Mouse (Mus musculus) intestine, postnatal 0 days (tissue): ENCODE results near the gene Gm11733. TPM values are rescaled to one million over a fixed set of nuclear protein-coding genes. Genes with fewer than 3 reads are reported as not detected.
"Not testable (repeated sequence)": the region's sequence is repeated elsewhere in the genome, so short reads cannot be mapped to it uniquely, and the experiment has no call there.

Experiments
- ATAC-seq: fragments of 200-750 bp; cut with Nextera tagmentation; 2 replicates; pipeline ENCODE4 v1.8.0; 2017; ENCODE audit warnings: mild to moderate bottlenecking, moderate TSS enrichment, moderate library complexity
- H3K27ac ChIP-seq: fragments of 300-500 bp; sonication (generic); 2 replicates; pipeline ENCODE4 v1.5.1; 2014; ENCODE audit warnings: mild to moderate bottlenecking, low read depth, low read length, moderate library complexity
- H3K27me3 ChIP-seq: fragments of 300-500 bp; sonication (generic); replicated peaks from 2 replicates; pipeline ENCODE4 v1.6.1; 2014; ENCODE audit warnings: low read length, mixed read lengths; ENCODE audit not compliant: control insufficient read depth, insufficient read depth
- H3K36me3 ChIP-seq: fragments of 300-500 bp; sonication (generic); 2 replicates; pipeline ENCODE4 v1.6.1; 2014; ENCODE audit warnings: mild to moderate bottlenecking, moderate library complexity; ENCODE audit not compliant: control insufficient read depth, insufficient read depth
- H3K4me1 ChIP-seq: fragments of 300-500 bp; sonication (generic); replicated peaks from 2 replicates; pipeline ENCODE4 v1.6.1; 2014; ENCODE audit warnings: antibody characterized with exemption, low read length, mixed read lengths; ENCODE audit not compliant: control insufficient read depth, insufficient read depth
- H3K4me2 ChIP-seq: fragments of 300-500 bp; sonication (generic); replicated peaks from 2 replicates; pipeline ENCODE4 v1.6.1; 2014; ENCODE audit warnings: low read depth, mild to moderate bottlenecking, moderate library complexity
- H3K4me3 ChIP-seq: fragments of 300-500 bp; sonication (generic); 2 replicates; pipeline ENCODE4 v1.5.1; 2014; ENCODE audit warnings: low read depth, low read length
- H3K9ac ChIP-seq: fragments of 300-500 bp; sonication (generic); 2 replicates; pipeline ENCODE4 v1.6.1; 2014; ENCODE audit warnings: mild to moderate bottlenecking, low read depth, low read length
- H3K9me3 ChIP-seq: fragments of 300-500 bp; sonication (generic); 2 replicates; pipeline ENCODE4 v1.6.1; 2016; ENCODE audit warnings: mixed run types; ENCODE audit not compliant: control insufficient read depth
- CTCF ChIP-seq: sonication (generic); IDR thresholded peaks from 2 replicates; pipeline ENCODE4 v1.5.1; 2016; ENCODE audit warnings: low read depth, mild to moderate bottlenecking, control low read depth, antibody characterized with exemption, moderate library complexity
- WGBS: fragments of 180-500 bp; shearing (Covaris S2); extraction: QIAGEN DNeasy Blood & Tissue Kit; methylation state at CpG from one replicate; pipeline ENCODE4 v1.1.7; 2014; 5-methylcytosine and 5-hydroxymethylcytosine counted together
- polyA plus RNA-seq: library from polyadenylated mRNA; unstranded; fragments of >200 nt; fragmentation: Nextera tagmentation; extraction: Ambion mirVana; gene quantifications from 2 replicates; pipeline ENCODE4 v1.2.1, GENCODE M21; 2015

Gm11733 gene
- polyA plus RNA-seq, 1 experiment from 2014 or later, result not detected

GRCm38 (mm10) chr11:117445707-117446106, 38.5 kb upstream of the Gm11733 start:
- 46% methylated on average over 5 of the region's 6 CpGs for WGBS
- Histone ChIP-seq H3K4me3 (no peak overlapping the region), H3K9me3 (no peaks in the 10 kb centered on the region), H3K9ac (no peak overlapping the region), H3K36me3 (no peaks in the 10 kb centered on the region), H3K27ac (no peak overlapping the region), H3K4me1 (no peaks in the 10 kb centered on the region), H3K4me2 (no peak overlapping the region), H3K27me3 (no peaks in the 10 kb centered on the region)
- ATAC-seq, result no peak
- no peak for TF ChIP-seq CTCF

- H3K9me3 ChIP-seq, result no peaks in the 10 kb centered on the region
- TF ChIP-seq CTCF, result no peak
- H3K27ac ChIP-seq, result no peak overlapping the region
- H3K4me2 ChIP-seq, result no peak overlapping the region
- ATAC-seq, result no peak
- WGBS, result 45% methylated on average over 10 of the region's 10 CpGs
- H3K4me3 ChIP-seq, result no peak overlapping the region
- H3K4me1 ChIP-seq, result no peaks in the 10 kb centered on the region
- no peaks in the 10 kb centered on the region for H3K36me3 ChIP-seq
- H3K27me3 ChIP-seq, result no peaks in the 10 kb centered on the region
- no peak overlapping the region for H3K9ac ChIP-seq
Measured at GRCm38 (mm10) chr11:117454086-117454485, 30.1 kb upstream of the Gm11733 start.

GRCm38 (mm10) chr11:117459148-117459547, 25.0 kb upstream of the Gm11733 start:
- Histone ChIP-seq H3K36me3 (no peaks in the 10 kb centered on the region), H3K9ac (no peak overlapping the region), H3K4me3 (no peak overlapping the region), H3K4me2 (no peak overlapping the region), H3K9me3 (no peaks in the 10 kb centered on the region), H3K27ac (no peak overlapping the region), H3K4me1 (no peaks in the 10 kb centered on the region), H3K27me3 (peaks cover 12% of the 10 kb centered on the region)
- 5% methylated on average over 8 of the region's 8 CpGs for WGBS
- no peak for ATAC-seq
- no peak for TF ChIP-seq CTCF

- Histone ChIP-seq H3K9me3 (no peaks in the 10 kb centered on the region), H3K36me3 (no peaks in the 10 kb centered on the region), H3K27ac (no peak overlapping the region), H3K4me3 (no peak overlapping the region), H3K27me3 (peaks cover 12% of the 10 kb centered on the region), H3K9ac (no peak overlapping the region), H3K4me1 (no peaks in the 10 kb centered on the region), H3K4me2 (no peak overlapping the region)
- TF ChIP-seq CTCF, result no peak
- 12% methylated on average over 16 of the region's 16 CpGs for WGBS
- ATAC-seq, result no peak
Measured at GRCm38 (mm10) chr11:117462202-117462864, 21.8 kb upstream of the Gm11733 start.

- not testable (repeated sequence) for H3K36me3 ChIP-seq, H3K4me3 ChIP-seq, H3K9me3 ChIP-seq, H3K27ac ChIP-seq, H3K9ac ChIP-seq, H3K4me1 ChIP-seq, H3K4me2 ChIP-seq, ATAC-seq
- peaks cover 12% of the 10 kb centered on the region for H3K27me3 ChIP-seq
- WGBS, result 67% methylated on average over 4 of the region's 4 CpGs
Measured at GRCm38 (mm10) chr11:117463416-117463815, 20.8 kb upstream of the Gm11733 start.

GRCm38 (mm10) chr11:117466292-117466691, 17.9 kb upstream of the Gm11733 start:
- no peaks in the 10 kb centered on the region for H3K27me3 ChIP-seq
- H3K4me1 ChIP-seq, result no peaks in the 10 kb centered on the region
- TF ChIP-seq CTCF, result no peak
- no peak for ATAC-seq
- H3K4me2 ChIP-seq, result no peak overlapping the region
- no peak overlapping the region for H3K27ac ChIP-seq
- H3K36me3 ChIP-seq, result no peaks in the 10 kb centered on the region
- no peak overlapping the region for H3K9ac ChIP-seq
- no peaks in the 10 kb centered on the region for H3K9me3 ChIP-seq
- 54% methylated on average over 5 of the region's 5 CpGs for WGBS
- no peak overlapping the region for H3K4me3 ChIP-seq

- no peaks in the 10 kb centered on the region for H3K27me3 ChIP-seq
- WGBS, result 87% methylated on average over 7 of the region's 7 CpGs
- H3K9me3 ChIP-seq, result no peaks in the 10 kb centered on the region
- H3K4me2 ChIP-seq, result no peak overlapping the region
- no peak for ATAC-seq
- H3K27ac ChIP-seq, result no peak overlapping the region
- H3K36me3 ChIP-seq, result no peaks in the 10 kb centered on the region
- no peak for TF ChIP-seq CTCF
- H3K9ac ChIP-seq, result no peak overlapping the region
- no peak overlapping the region for H3K4me3 ChIP-seq
- H3K4me1 ChIP-seq, result no peaks in the 10 kb centered on the region
Measured at GRCm38 (mm10) chr11:117466911-117467310, 17.3 kb upstream of the Gm11733 start.
